Mouse (Mus musculus) megakaryocyte, embryonic 14.5 days (primary cell): ENCODE results near the gene Usp30.

Experiments used
- FLI1 ChIP-seq: IDR thresholded peaks from 2 replicates; pipeline ENCODE4 v1.6.1; 2012; ENCODE audit warnings: low read length, inconsistent platforms, mixed read lengths
- GATA1 ChIP-seq: IDR thresholded peaks from 3 replicates; pipeline ENCODE4 v1.6.1; 2012; ENCODE audit warnings: mixed read lengths, low read length, inconsistent platforms, borderline replicate concordance

GRCm38 (mm10) chr5:114129550-114130210 lies 64.4 kb downstream of the Usp30 start:
- TF ChIP-seq GATA1 (no peak), FLI1 (no peak)
